Mouse (Mus musculus) kidney, postnatal 0 days (tissue): ENCODE data around the gene Spaar. TPM values are rescaled to one million over a fixed set of nuclear protein-coding genes. Genes with fewer than 3 reads are reported as not detected.

ENCODE experiments used
- ATAC-seq: fragments of 200-750 bp; cut with Nextera tagmentation; replicated peaks from 2 replicates; pipeline ENCODE4 v1.8.0; 2017; ENCODE audit warnings: low read depth, moderate number of reproducible peaks, moderate TSS enrichment, moderate library complexity; ENCODE audit not compliant: low FRiP score
- DNase-seq: peaks from one replicate; pipeline ENCODE4 v3.0.0-alpha.2; 2016; ENCODE audit warnings: low spot score
- H3K27ac ChIP-seq: fragments of 300-500 bp; sonication (generic); 2 replicates; pipeline ENCODE4 v1.5.1; 2014; ENCODE audit warnings: mild to moderate bottlenecking
- H3K27me3 ChIP-seq: fragments of 300-500 bp; sonication (generic); 2 replicates; pipeline ENCODE4 v1.6.1; 2014; ENCODE audit warnings: low read length, mixed read lengths; ENCODE audit not compliant: insufficient read depth
- H3K36me3 ChIP-seq: fragments of 300-500 bp; sonication (generic); 2 replicates; pipeline ENCODE4 v1.6.1; 2014; ENCODE audit warnings: low read length, mixed read lengths; ENCODE audit not compliant: insufficient read depth
- H3K4me1 ChIP-seq: fragments of 300-500 bp; sonication (generic); replicated peaks from 2 replicates; pipeline ENCODE4 v1.6.1; 2014; ENCODE audit warnings: antibody characterized with exemption, low read length, mixed read lengths; ENCODE audit not compliant: insufficient read depth
- H3K4me2 ChIP-seq: fragments of 300-500 bp; sonication (generic); 2 replicates; pipeline ENCODE4 v1.6.1; 2014; ENCODE audit warnings: mild to moderate bottlenecking, low read length, moderate library complexity, mixed read lengths
- H3K4me3 ChIP-seq: fragments of 300-500 bp; sonication (generic); replicated peaks from 2 replicates; pipeline ENCODE4 v1.5.1; 2014; ENCODE audit warnings: low read depth, low read length
- H3K9ac ChIP-seq: fragments of 300-500 bp; sonication (generic); 2 replicates; pipeline ENCODE4 v1.6.1; 2014; ENCODE audit warnings: low read depth, low read length
- H3K9me3 ChIP-seq: fragments of 300-500 bp; sonication (generic); replicated peaks from 2 replicates; pipeline ENCODE4 v1.6.1; 2016; ENCODE audit warnings: low read length, inconsistent platforms, mixed read lengths
- CTCF ChIP-seq: IDR thresholded peaks from 2 replicates; pipeline ENCODE4 v1.5.1; 2016; ENCODE audit warnings: antibody characterized with exemption, low read depth, mild to moderate bottlenecking, moderate library complexity
- WGBS: fragments of 180-500 bp; shearing (Covaris S2); extraction: QIAGEN DNeasy Blood & Tissue Kit; methylation state at CpG from one replicate; pipeline ENCODE4 v1.1.7; 2014; 5-methylcytosine and 5-hydroxymethylcytosine counted together
- polyA plus RNA-seq: library from polyadenylated mRNA; unstranded; fragments of >200 nt; fragmentation: Nextera tagmentation; extraction: Ambion mirVana; gene quantifications from 2 replicates; pipeline ENCODE4 v1.2.1, GENCODE M21; 2015

Spaar gene
- polyA plus RNA-seq, 1 experiment from 2014 or later, result 0.43 TPM

- Histone ChIP-seq H3K4me3 (no peak overlapping the region), H3K27me3 (no peaks in the 10 kb centered on the region), H3K4me2 (no peak overlapping the region), H3K9me3 (no peaks in the 10 kb centered on the region), H3K27ac (peak overlapping the region; percentile 95), H3K9ac (no peak overlapping the region), H3K36me3 (no peaks in the 10 kb centered on the region), H3K4me1 (peaks cover 32% of the 10 kb centered on the region)
- TF ChIP-seq CTCF, result no peak
- 68% methylated on average over 7 of the region's 7 CpGs for WGBS
- no peak for DNase-seq
- no peak; the same call in 1 of the 2 replicates for ATAC-seq
These were observed 1.9 kb upstream of the Spaar start for GRCm38 (mm10) chr4:43727718-43728575.

- DNase-seq (peak; percentile 93), ATAC-seq (peak; percentile 78)
- Histone ChIP-seq H3K9me3 (no peaks in the 10 kb centered on the region), H3K4me3 (no peak overlapping the region), H3K4me1 (peaks cover 32% of the 10 kb centered on the region), H3K9ac (no peak overlapping the region), H3K27me3 (no peaks in the 10 kb centered on the region), H3K36me3 (no peaks in the 10 kb centered on the region), H3K27ac (peak overlapping the region; percentile 95), H3K4me2 (peak overlapping the region; percentile 4; the same call in 1 of the 2 replicates)
- no peak for TF ChIP-seq CTCF
- WGBS, result 18% methylated on average over 4 of the region's 5 CpGs
These were observed 1.3 kb upstream of the Spaar start for GRCm38 (mm10) chr4:43728576-43728954.

- DNase-seq (peak; percentile 40), ATAC-seq (no peak)
- WGBS, result 33% methylated on average over 3 of the region's 3 CpGs
- peak overlapping the region; percentile 4; the same call in 1 of the 2 replicates for H3K4me2 ChIP-seq
- H3K9me3 ChIP-seq, result no peaks in the 10 kb centered on the region
- H3K27ac ChIP-seq, result peak overlapping the region; percentile 95
- no peak overlapping the region for H3K9ac ChIP-seq
- H3K4me3 ChIP-seq, result no peak overlapping the region
- H3K4me1 ChIP-seq, result peaks cover 32% of the 10 kb centered on the region
- no peaks in the 10 kb centered on the region for H3K27me3 ChIP-seq
- H3K36me3 ChIP-seq, result no peaks in the 10 kb centered on the region
- TF ChIP-seq CTCF, result no peak
These were observed 708 bp upstream of the Spaar start for GRCm38 (mm10) chr4:43729126-43729525.

GRCm38 (mm10) chr4:43730750-43731297 lies 990 bp downstream of the Spaar start:
- Histone ChIP-seq H3K4me2 (no peak overlapping the region), H3K27ac (peak overlapping the region; percentile 95)
- no peak for ATAC-seq

GRCm38 (mm10) chr4:43732171-43732570 lies 2.3 kb downstream of the Spaar start:
- H3K4me3 ChIP-seq, result no peak overlapping the region
- H3K27me3 ChIP-seq, result no peaks in the 10 kb centered on the region
- H3K9me3 ChIP-seq, result no peaks in the 10 kb centered on the region
- H3K27ac ChIP-seq, result no peak overlapping the region
- ATAC-seq (no peak), DNase-seq (no peak)
- H3K36me3 ChIP-seq, result no peaks in the 10 kb centered on the region
- no peak overlapping the region for H3K9ac ChIP-seq
- no peak for TF ChIP-seq CTCF
- 9% methylated on average over 1 of the region's 1 CpGs for WGBS
- peaks cover 29% of the 10 kb centered on the region for H3K4me1 ChIP-seq
- H3K4me2 ChIP-seq, result no peak overlapping the region

More at GRCm38 (mm10) chr4:43730750-43731297, 990 bp downstream of the Spaar start:
- 62% methylated on average over 21 of the region's 21 CpGs for WGBS
- H3K27me3 ChIP-seq, result no peaks in the 10 kb centered on the region
- H3K9me3 ChIP-seq, result no peaks in the 10 kb centered on the region
- no peak overlapping the region for H3K4me3 ChIP-seq
- H3K36me3 ChIP-seq, result no peaks in the 10 kb centered on the region
- no peak for DNase-seq
- TF ChIP-seq CTCF, result peak; percentile 21; the same call in 1 of the 2 replicates
- H3K9ac ChIP-seq, result no peak overlapping the region
- H3K4me1 ChIP-seq, result peaks cover 32% of the 10 kb centered on the region

- 77% methylated on average over 5 of the region's 5 CpGs for whole genome bisulfite sequencing
- peaks cover 20% of the 10 kb centered on the region for H3K4me1 ChIP-seq
- H3K4me3 ChIP-seq, result no peak overlapping the region
- DNase-seq (no peak), ATAC-seq (no peak)
- no peak overlapping the region for H3K27ac ChIP-seq
- H3K9me3 ChIP-seq, result no peaks in the 10 kb centered on the region
- H3K36me3 ChIP-seq, result no peaks in the 10 kb centered on the region
- H3K27me3 ChIP-seq, result no peaks in the 10 kb centered on the region
- no peak overlapping the region for H3K9ac ChIP-seq
- no peak overlapping the region for H3K4me2 ChIP-seq
- TF ChIP-seq CTCF, result no peak
These were observed 3.4 kb downstream of the Spaar start for GRCm38 (mm10) chr4:43733186-43733585.
